Mouse (Mus musculus) left cerebral cortex, adult 18-20 months (tissue): ENCODE measurements around the gene Atf5. TPM values are rescaled to one million over a fixed set of nuclear protein-coding genes. Genes with fewer than 3 reads are reported as not detected.

Experiments used
- DNase-seq, 2 experiments: peaks; one replicate each; pipeline ENCODE4 v3.0.0; 2021 to 2022; ENCODE audit warnings: low spot score in 2 of 2, mixed read lengths in 1 of 2
- total RNA-seq, 2 experiments: library from RNA; stranded (reverse); gene quantifications; 2 replicates each; pipeline ENCODE4 v1.2.3; 2021

The Atf5 gene
- total RNA-seq, 2 experiments from 2014 or later, result 21.2 to 27.8 TPM

DNA sequence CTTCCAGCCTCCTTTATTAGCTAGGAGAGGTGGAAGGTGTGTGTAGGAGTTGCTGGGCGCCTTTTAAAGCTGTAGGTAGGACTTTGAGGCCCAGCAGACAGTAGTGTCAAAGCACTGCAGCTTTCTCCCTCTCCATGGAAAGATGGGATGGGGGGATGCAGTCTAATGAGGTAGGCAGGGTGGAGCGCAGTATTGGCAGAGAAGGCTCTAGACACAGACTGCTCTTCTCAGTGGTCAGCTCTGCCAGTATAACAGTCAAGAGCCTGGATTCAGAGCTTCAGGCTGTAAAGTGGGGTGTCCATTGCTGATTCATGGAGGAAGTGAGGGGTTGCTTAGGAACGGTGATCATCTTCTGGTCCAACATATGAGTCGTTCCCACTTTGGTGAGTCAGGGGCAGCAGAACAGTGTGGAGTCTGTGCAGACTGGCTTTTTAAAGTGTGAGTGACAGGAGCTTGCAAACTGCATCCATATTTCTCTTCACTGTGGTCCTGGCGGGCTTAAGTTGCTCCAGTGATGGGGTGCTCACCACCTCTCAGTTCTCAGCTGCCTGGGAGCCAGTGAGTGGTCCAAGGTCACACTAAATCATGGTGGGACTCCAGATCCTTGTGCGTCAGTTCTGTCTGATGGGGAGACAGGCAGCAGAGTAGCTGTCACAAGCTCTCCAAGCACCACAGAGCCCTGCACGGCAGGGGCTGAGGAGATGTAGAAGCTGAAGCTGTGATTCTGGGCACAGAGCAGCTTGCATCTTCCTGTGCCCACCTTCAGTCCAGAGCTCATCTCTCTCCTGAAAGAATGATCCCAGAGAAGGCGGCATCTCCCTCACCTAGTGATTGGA is 34.5 kb upstream of the Atf5 start:
- DNase-seq, result no peak

DNA sequence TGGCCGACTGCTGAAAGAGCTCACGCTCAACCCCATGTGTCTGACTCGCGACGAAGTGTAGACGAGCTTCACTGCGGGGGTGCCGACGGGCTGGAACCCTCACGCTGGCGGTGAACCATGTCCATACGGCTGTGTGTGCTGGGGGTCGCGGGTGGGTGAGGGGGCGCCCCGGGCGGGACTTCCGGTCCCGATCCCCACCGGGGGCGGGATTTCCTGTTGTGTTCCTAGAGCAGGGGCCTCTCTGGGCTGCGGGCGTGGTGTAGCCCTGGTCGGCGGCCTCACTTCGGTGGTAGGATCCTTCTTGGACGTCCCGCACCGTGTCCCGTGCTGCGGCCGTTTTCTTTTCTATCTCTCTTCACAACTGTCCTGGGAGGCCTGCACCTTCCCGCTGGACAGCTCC is 33.7 kb upstream of the Atf5 start:
- peak; percentile 65 to 71 for DNase-seq

DNA sequence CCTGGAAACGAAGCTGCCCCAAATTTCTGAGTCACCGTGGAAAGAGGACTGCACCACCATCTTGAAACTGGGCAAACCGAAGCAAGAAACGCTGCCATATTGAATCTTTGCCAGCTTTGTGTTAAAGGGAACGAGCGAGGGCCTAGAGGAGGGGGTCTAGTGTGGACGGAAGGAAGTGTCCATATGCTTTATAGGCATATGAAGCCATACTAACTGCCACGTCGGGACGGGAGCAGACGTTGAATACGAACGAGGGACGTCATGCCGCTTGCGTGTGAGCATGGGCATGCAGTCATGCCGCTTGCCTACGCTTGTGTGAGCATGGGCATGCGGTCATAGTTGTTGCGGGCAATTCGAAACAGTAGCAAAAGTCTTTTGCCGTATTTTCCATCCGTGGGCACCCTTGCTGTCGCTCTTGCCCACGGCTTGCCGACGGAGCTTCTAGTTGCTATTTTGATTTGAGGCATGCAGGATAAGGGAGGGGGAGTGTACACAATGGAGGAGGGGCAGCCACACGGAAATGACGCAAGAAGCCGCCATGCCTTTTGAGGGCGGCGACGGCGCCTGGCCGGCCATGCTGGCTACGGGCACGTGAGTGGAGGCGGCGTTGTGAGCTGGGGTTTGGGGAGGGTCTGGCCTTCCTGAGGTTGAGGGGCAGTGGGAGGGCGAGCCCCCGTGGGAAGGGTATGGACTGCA is 33.1 kb upstream of the Atf5 start:
- DNase-seq, result peak; percentile 86 to 89

DNA sequence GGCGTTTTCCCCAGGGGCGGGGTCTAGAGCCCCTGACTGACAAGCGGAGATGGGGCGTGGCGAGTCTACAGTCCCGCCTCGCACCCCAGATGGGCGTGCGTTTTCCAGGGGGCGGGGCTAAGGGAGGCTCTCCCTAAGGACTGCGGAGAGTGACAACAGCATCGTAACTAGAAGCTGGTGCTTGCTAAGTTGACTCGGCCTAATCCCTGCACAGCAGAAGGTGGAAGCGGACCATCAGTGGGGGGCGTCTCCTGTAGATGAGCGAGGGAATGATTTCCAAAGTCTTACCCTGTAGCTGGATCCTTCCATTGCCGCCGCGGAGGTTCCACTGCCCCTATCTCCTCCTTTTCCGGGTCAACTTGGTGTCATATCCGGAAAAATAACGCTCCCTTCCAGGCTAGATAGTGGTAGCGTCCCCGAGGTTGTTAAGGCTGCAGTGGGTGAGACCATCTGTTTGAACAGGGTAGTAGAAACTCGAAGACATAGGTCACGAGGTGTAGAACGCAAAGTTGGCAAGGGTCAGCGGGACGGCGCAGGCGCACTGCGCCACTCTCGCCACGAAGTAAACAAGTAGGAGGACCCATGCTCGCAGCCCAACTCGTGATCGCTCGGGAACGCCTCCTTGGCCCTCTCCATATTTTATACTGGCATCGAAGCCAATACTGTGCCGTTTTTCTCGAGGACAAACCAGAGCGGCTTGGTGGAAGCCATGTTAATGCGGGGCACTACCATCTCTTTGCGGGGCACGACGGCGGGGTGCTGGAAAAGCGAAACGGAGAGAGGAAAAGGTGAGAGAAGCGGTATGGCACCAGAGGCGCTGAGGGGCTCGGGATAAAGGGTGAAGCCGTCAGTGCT is 32.3 kb upstream of the Atf5 start, which contains the start of the genes Akt1s1 and Tbc1d17:
Gene Akt1s1, plus strand, starts transcription at position 431 of the 855 bp plus-strand sequence.
Gene Tbc1d17, minus strand, starts transcription at position 519 of the 855 bp plus-strand sequence.
- DNase-seq, result peak; percentile 99

DNA sequence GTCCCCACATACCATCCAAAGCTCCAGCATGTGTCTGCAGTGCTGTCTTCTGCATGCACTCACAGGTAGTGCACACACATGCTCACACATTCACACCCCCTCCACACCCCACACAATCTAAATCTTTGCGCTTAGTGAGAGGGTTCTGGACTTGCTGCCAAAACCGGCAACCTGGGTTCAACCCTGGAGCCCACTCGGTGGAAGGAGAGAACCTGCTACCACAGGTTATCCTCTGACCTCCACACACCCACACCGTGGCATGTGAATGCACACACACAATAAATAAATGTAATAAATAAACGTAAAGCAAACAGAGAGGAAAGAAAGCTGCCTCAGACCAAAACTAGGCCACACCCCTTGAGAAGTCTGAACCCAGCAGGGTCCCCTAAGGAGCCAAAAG is 31.3 kb upstream of the Atf5 start:
- no peak for DNase-seq

DNA sequence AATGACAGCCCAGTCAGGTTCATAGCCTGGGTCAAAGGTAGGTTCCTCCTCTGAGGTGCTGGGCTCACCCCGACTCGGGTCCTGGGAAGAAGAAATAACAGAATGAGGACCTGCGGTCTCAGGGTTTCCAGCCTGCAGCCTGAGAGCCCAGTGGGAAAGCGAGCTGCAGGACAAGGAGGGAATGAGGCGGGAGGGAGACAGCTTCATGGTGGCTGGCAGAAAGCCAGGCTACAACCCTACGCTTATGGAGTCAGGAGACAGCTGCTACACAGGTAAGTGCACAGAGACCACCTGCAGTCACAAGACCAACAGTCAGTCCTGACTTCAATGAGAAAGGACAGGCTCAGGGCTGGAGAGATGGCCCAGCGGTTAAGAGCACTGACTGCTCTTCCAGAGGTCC is 30.3 kb upstream of the Atf5 start:
- no peak for DNase-seq

DNA sequence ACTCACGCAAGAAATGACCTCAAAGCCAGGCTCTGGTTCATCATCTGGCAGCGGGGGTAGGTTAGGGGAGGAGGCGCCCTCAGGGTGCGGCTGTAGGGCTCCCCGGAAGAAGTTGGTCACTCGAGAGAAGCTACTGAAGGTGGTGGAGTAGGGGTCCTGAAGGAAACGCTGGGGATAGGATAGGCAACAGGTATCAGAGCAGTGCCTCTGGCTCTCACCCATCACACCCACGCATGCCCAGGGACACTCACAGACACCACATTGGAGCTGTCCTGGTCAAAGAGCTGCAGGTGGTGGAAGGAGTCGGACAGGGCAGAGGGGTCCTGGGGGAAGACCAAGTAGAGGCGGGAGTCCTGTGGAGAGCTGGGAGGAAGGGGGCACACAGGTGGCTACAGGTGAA is 28.5 kb upstream of the Atf5 start:
- DNase-seq, result no peak

DNA sequence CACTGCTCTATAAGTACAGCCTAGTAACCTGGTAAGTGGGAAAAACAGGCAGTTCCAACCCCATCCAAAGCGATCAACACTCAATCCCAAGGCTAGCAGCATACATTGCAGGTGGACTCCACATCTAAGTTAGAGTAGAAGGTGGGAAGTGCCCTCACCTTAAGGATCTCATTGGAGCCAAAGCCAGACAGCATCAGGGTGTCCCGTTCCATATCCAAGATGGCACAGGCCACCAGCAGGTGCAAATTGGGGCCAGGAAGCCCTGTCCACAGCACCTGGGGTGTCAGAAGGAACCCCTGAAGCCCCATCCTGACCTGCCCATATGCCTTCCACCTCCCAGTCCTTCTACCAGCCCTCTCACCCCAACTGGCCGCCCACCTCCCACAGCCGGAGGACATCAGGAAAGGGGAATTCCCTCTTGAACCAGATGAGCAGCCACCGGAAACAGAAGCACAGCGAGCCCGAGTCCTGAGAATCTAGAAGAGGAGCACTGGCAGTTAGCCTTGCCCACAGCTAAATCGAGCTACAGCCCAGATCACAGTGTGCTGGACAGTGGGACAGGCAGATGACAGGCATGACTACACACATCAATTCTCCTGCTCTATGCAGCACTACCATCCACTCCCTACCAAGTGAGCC is 25.5 kb upstream of the Atf5 start:
- DNase-seq, result no peak

DNA sequence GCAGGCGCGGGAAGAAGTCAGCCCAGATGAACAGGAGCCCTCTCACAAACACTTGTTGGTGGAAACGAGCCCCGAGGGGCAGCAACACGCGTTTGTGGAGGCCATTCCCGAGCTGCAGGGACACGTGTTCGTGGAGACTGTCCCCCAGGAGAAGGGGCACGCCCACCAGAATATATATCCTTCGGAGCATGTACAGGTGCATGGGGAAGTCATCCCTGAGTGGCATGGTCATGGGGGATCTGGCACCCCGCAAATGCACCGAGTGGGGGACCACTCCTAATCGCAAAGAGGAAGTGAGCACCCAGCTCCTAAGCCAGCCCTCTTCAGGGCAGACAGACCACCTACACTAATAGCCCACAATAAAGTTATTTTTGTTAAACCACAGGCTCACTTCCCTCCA is 24.0 kb upstream of the Atf5 start:
- no peak for DNase-seq

DNA sequence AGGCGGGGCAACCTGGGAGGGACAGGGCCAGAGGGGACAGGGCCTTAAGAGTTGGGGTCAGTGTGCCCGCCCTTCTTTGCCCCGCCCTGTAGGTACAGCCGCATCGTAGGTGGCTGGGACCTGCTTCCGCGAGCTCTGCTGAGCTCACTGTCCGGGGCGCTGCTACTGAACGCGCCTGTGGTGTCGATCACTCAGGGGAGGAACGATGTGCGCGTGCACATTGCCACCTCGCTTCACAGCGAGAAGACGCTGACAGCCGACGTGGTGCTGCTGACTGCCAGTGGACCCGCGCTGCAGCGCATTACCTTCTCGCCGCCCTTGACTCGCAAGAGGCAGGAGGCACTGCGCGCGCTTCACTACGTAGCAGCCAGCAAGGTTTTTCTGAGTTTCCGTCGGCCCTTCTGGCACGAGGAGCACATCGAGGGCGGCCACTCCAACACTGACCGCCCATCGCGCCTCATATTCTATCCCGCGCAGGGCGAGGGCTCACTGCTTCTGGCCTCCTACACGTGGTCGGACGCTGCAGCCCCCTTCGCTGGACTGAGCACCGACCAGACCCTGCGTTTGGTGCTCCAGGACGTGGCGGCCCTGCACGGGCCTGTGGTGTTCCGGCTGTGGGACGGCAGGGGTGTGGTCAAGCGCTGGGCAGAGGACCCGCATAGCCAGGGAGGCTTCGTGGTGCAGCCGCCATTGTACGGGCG is 23.2 kb upstream of the Atf5 start:
- DNase-seq, result peak in 1 of 2 experiments; percentile 39

DNA sequence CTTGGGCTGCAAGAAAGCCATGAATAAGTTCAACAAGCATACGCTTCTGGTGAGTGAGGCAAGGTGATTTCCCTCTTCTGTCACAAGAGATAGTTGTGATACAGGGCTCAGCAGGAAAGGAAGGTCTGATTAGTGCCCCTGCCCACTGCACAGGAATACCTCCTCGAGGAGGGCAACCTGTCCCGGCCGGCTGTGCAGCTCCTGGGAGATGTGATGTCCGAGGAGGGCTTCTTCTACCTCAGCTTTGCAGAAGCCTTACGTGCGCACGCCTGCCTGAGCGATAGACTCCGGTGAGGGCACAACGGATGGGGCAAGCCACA is 22.7 kb upstream of the Atf5 start:
- no peak for DNase-seq

DNA sequence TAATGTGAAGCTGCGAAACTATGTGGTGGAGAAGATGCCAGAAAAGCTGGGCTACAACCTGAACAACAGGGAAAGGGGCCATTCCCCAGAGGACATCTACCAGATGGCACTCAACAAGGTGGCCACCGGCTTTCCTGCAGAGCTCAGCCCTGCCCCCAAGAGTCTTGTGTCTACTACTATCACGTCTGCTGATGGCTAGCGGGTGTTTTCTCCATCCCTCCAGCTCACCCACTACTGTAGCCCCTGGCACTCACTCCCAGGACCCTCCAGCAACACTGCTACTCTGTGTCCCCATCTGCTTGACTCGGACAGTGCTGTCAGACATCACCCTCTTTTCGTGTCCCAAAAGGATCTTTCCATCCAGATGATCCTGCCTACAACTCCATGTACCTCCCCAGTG is 21.6 kb upstream of the Atf5 start:
- no peak for DNase-seq

DNA sequence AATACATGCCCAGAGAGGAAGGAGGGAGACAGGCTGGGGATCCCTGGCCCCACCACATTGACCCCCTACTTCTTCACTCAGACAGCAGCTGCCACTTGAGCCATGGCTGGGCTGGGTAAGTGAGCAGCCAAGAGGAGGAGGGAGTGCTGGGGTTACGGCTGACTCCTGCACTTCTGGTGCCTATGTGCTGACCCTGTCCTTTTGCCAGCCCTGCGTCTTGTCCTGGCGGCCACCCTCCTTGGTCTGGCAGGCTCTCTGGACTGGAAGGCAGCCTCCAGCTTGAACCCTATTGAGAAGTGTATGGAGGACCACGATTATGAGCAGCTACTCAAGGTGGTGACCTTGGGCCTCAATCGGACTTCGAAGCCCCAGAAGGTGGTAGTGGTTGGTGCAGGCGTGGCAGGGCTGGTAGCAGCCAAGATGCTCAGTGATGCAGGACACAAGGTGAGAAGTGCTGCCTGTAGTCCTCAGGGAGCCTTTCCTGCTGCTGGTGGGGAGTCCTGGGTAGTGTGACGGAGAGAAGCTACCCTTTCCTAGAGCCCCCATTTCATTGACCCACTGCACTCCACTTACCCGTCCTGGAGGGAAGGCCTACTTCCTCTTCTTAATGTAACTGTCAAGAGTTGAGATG is 20.1 kb upstream of the Atf5 start:
- no peak for DNase-seq

DNA sequence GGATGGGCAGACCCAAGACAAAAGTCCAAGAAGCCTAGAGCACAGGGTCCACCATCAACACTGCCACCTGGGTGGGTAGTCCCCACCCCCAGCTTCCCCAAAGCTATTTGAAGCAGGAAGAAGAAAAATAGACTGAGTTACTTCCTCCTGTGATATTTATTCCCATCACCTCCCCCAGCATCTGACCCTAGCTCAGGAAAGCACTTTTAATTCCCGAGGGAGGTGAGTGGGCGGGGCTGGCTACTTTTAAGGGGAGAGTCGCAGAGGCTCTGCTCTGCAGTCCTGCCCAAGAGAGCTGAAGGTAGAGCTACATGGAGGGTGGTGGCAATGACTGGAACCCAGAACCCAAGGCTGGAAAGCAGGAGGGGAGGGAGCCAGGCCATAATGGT is 19.6 kb upstream of the Atf5 start:
- DNase-seq, result no peak

DNA sequence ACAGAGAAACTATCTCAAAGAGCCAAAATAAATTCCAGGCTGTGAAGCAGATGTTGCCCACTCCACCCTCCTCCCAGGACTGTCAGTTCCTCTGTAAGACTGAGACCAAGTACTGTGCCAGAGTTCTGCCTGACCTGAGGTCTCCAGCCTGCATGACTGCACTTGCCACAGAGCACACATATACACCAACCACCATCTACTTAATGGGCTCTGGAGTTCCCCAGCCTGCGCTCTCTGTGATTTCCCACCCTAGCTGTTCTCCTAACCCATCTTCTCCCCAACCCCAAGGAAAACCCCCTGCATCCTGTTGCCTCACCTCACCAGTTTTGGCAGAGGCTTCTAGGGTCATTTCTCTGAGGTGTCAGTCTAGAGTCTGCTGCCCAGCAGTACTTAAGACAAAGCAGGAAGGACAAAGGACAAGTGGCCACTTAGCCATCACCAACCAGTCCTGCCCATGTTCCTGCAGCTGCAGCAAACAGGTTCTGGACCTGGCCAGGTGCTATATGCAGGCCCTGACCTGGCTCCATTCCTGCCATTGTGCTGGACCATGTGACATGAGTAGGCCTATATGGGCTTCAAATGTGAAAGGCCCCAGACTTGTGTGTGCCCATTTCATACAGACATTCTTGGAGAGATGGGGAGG is 19.0 kb upstream of the Atf5 start:
- DNase-seq, result no peak

DNA sequence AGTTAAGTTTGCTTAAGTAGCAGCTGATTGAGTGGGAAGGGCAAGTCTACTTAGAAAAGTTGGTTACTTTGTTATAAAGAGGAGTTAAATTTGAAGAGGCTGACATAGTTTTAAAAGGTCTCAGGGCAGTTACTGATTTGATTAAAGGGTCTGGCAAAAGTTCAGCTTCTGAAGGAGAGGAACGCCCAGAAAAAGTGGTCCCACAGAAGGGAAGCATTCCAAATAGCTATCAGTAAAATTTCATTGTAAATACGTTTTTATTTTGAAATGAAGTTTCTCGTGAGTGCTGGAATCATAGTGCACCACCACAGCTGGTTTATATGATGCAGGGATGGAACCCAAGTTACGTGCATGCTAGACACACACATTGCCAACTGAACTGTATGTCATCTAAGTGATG is 16.3 kb upstream of the Atf5 start:
- DNase-seq, result no peak

DNA sequence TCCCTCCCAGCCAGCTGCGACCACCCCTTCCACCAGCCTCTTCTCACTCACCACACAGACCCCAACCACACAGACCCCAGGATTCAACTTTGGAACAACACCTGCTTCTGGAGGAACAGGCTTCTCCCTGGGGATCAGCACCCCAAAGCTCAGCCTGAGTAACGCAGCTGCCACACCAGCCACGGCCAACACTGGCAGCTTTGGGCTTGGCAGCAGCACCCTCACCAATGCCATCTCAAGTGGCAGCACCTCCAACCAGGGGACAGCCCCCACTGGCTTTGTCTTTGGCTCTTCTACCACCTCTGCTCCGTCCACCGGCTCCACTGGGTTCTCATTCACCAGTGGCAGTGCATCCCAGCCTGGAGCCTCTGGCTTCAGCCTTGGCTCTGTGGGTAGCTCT is 12.2 kb upstream of the Atf5 start:
- DNase-seq, result no peak

DNA sequence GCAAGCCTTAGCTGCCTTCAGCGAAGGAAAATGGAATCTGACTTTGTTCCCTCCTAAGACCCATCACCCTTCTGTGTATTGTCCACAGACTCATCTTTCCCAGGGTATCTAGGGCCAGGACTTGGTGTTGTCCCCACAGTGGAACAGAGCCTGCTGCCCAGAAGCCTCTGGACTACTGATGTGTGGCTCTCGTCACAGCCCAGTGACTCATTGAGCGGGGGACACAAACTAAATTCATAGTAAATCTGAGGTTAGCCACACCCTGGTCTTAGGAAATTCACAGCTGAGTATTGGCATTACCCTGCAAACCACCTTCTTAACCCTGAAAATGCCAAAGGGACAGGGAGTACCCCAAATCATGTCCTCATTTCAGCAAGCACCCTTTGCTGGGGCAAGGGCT is 10.3 kb upstream of the Atf5 start:
- DNase-seq, result no peak

DNA sequence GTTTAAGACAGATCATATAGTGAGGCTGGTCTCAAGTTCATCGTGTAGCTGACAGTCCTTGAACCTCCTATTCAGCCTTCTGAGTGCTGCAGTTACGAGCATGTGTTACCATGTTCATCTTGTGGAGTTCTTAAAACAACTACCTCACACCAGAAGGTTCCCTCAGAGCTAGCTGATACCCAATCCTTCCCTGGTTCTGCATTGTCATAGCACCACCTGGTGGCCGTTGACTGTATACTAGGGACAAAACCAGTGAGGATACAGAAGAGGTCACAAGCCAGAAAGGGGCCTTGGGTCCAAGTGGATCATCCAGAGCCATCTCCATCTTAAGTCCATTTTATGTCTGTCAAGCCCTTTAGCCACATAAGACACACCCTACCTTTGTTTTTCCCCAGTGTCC is 8.4 kb upstream of the Atf5 start:
- peak; percentile 83 to 85 for DNase-seq

DNA sequence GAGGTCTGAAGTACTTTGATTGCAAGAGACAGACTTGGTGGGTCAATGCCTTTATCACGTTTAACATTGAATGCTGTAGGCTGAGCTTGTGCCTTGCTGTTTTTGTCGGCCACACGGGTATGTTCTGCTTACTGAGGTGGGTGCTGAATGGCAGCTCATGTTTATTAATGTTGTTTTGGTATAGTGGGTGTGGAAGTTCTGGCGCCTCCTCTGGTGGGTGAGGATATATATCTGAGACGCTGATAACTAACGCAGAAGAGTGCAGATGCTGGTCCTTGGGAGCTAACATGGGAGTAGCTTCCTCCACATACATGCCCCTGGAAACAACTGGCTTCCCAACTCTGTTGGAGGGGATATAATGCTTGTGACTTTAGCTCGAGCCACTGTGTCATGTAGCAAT is 7.0 kb upstream of the Atf5 start:
- DNase-seq, result peak in 1 of 2 experiments; percentile 3
